Mouse (Mus musculus) testis, adult 2 months (tissue): ENCODE measurements at regions not wholly inside any gene's neighbourhood (a gene's known extent, or its start where the extent isn't known, plus 50 kb on each side); places are given as distances from the start of the nearest gene placed in this dataset.

Experiments
- H3K27ac ChIP-seq: fragments of 200-500 bp; 2 replicates; pipeline ENCODE4 v1.5.1; 2012; ENCODE audit warnings: low read depth, low read length; ENCODE audit not compliant: control insufficient read depth, insufficient read depth
- H3K27me3 ChIP-seq: fragments of 200-500 bp; 2 replicates; pipeline ENCODE4 v1.6.1; 2012; ENCODE audit warnings: mild to moderate bottlenecking, low read length, moderate library complexity; ENCODE audit not compliant: control insufficient read depth, insufficient read depth
- H3K36me3 ChIP-seq: fragments of 200-500 bp; 2 replicates; pipeline ENCODE4 v1.6.1; 2012; ENCODE audit warnings: mild to moderate bottlenecking, low read length; ENCODE audit not compliant: control insufficient read depth, insufficient read depth
- H3K4me1 ChIP-seq: fragments of 200-500 bp; 2 replicates; pipeline ENCODE4 v1.6.1; 2012; ENCODE audit warnings: low read length; ENCODE audit not compliant: control insufficient read depth, insufficient read depth
- H3K4me3 ChIP-seq: fragments of 200-500 bp; 2 replicates; pipeline ENCODE4 v1.5.1; 2012; ENCODE audit warnings: low read depth, mild to moderate bottlenecking, low read length, moderate library complexity, mixed read lengths; ENCODE audit not compliant: control insufficient read depth
- CTCF ChIP-seq: fragments of 200-500 bp; IDR thresholded peaks from 2 replicates; pipeline ENCODE4 v1.5.1; 2012; ENCODE audit warnings: low read depth, mild to moderate bottlenecking, inconsistent platforms, low read length, moderate library complexity; ENCODE audit not compliant: control insufficient read depth, insufficient read depth, insufficient replicate concordance
- POLR2A ChIP-seq: fragments of 200-500 bp; IDR thresholded peaks from 2 replicates; pipeline ENCODE4 v1.6.1; 2012; ENCODE audit warnings: low read depth, mild to moderate bottlenecking, inconsistent platforms, low read length, moderate library complexity; ENCODE audit not compliant: control insufficient read depth

- Histone ChIP-seq H3K4me3 (no peak overlapping the region), H3K27ac (no peak overlapping the region)
Measured at GRCm38 (mm10) chr5:133198546-133198945, 655.4 kb upstream of the Auts2 start.

GRCm38 (mm10) chr5:133189798-133190571, 646.8 kb upstream of the Auts2 start:
- H3K4me1 ChIP-seq = no peaks in the 10 kb centered on the region
- H3K27me3 ChIP-seq = no peaks in the 10 kb centered on the region
- TF ChIP-seq POLR2A (no peak), CTCF (no peak)
- H3K27ac ChIP-seq = no peak overlapping the region
- H3K36me3 ChIP-seq = no peaks in the 10 kb centered on the region
- H3K4me3 ChIP-seq = no peak overlapping the region

More at GRCm38 (mm10) chr5:133198546-133198945, 655.4 kb upstream of the Auts2 start:
- Histone ChIP-seq H3K4me1 (no peaks in the 10 kb centered on the region), H3K36me3 (no peaks in the 10 kb centered on the region), H3K27me3 (no peaks in the 10 kb centered on the region)
- TF ChIP-seq POLR2A (no peak), CTCF (no peak)

GRCm38 (mm10) chr5:133175636-133176035, 632.5 kb upstream of the Auts2 start:
- no peak for TF ChIP-seq POLR2A
- TF ChIP-seq CTCF = no peak
- no peaks in the 10 kb centered on the region for H3K36me3 ChIP-seq

GRCm38 (mm10) chr5:133173155-133173723, 630.1 kb upstream of the Auts2 start:
- no peak overlapping the region for H3K4me3 ChIP-seq
- no peak overlapping the region for H3K27ac ChIP-seq

More at GRCm38 (mm10) chr5:133175636-133176035, 632.5 kb upstream of the Auts2 start:
- H3K4me1 ChIP-seq = peaks cover 11% of the 10 kb centered on the region
- H3K27me3 ChIP-seq = no peaks in the 10 kb centered on the region
- no peak overlapping the region for H3K4me3 ChIP-seq
- no peak overlapping the region for H3K27ac ChIP-seq

DNA sequence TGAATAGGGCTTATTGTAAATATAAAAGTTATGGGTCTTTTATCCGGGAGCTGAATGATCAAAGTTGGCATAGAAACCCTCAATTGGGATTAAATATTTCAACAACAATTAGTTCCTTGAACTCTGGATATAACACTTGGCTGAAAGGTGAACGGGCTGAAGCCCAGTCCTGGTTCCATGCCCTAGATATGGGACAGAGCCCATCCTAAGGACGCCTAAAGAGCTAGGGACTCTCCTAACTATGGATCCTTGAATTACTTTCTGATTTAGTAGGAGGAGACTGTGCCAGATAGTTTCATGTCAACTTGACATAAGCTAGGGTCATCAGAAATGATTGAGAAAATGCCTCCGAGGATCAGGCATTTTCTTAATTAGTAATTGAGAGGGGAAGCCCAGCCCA, 629.5 kb upstream of the Auts2 start:
- H3K27ac ChIP-seq = no peak overlapping the region
- H3K36me3 ChIP-seq = no peaks in the 10 kb centered on the region
- H3K4me1 ChIP-seq = peaks cover 9% of the 10 kb centered on the region
- TF ChIP-seq CTCF = no peak
- no peak for TF ChIP-seq POLR2A
- no peak overlapping the region for H3K4me3 ChIP-seq
- no peaks in the 10 kb centered on the region for H3K27me3 ChIP-seq

More at GRCm38 (mm10) chr5:133173155-133173723, 630.1 kb upstream of the Auts2 start:
- peaks cover 11% of the 10 kb centered on the region for H3K4me1 ChIP-seq
- TF ChIP-seq CTCF (no peak), POLR2A (no peak)
- no peaks in the 10 kb centered on the region for H3K27me3 ChIP-seq
- no peaks in the 10 kb centered on the region for H3K36me3 ChIP-seq

- Histone ChIP-seq H3K4me1 (no peaks in the 10 kb centered on the region; the same call in 1 of the 2 replicates), H3K36me3 (no peaks in the 10 kb centered on the region), H3K4me3 (no peak overlapping the region), H3K27me3 (no peaks in the 10 kb centered on the region), H3K27ac (no peak overlapping the region)
- TF ChIP-seq CTCF = no peak
- no peak for TF ChIP-seq POLR2A
Measured at GRCm38 (mm10) chr5:133171266-133171665, 628.1 kb upstream of the Auts2 start.

GRCm38 (mm10) chr5:133167576-133167975, 624.4 kb upstream of the Auts2 start:
- TF ChIP-seq POLR2A = no peak
- no peak for TF ChIP-seq CTCF
- no peaks in the 10 kb centered on the region for H3K27me3 ChIP-seq
- no peak overlapping the region for H3K4me3 ChIP-seq
- H3K36me3 ChIP-seq = no peaks in the 10 kb centered on the region
- H3K4me1 ChIP-seq = peaks cover 4% of the 10 kb centered on the region; the same call in 1 of the 2 replicates
- no peak overlapping the region for H3K27ac ChIP-seq

DNA sequence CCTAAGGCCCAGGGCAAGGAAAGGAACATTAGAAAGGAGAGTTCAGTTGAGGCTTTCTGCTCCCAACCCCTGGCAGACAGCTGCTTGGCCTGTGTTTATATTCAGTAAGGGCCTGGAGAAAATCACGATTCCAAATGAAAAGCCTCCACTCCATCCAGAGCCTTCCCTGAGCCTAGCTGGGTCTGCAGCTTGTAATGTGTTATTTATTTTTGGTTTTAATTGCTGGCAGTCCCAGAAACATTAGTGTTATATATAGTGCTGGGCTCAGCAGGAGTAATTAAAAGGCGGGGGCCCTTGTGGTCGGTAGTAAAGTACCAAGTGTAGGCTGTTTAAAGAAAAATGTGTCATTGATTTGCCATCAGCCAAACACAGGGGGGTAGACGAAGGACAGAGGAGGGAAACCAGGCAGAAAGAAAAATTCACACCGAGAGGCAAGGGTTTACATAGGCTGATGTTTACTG, 623.9 kb upstream of the Auts2 start:
- Histone ChIP-seq H3K4me3 (no peak overlapping the region), H3K4me1 (peaks cover 4% of the 10 kb centered on the region; the same call in 1 of the 2 replicates), H3K36me3 (no peaks in the 10 kb centered on the region), H3K27me3 (no peaks in the 10 kb centered on the region), H3K27ac (no peak overlapping the region)
- TF ChIP-seq POLR2A = no peak
- no peak for TF ChIP-seq CTCF
